Mouse (Mus musculus) hindbrain, embryonic 16.5 days (tissue): Measurements from ENCODE around the gene 3110040M04Rik. TPM values are rescaled to one million over a fixed set of nuclear protein-coding genes. Genes with fewer than 3 reads are reported as not detected.
"Not testable (repeated sequence)": the region's sequence is repeated elsewhere in the genome, so short reads cannot be mapped to it uniquely, and the experiment has no call there.

ENCODE experiments used
- ATAC-seq: fragments of 200-750 bp; cut with Nextera tagmentation; 2 replicates; pipeline ENCODE4 v1.8.0; 2017; ENCODE audit warnings: moderate TSS enrichment, moderate library complexity
- H3K27ac ChIP-seq: fragments of 300-500 bp; sonication (generic); 2 replicates; pipeline ENCODE4 v1.5.1; 2014; ENCODE audit warnings: low read depth, mild to moderate bottlenecking, control low read depth, low read length, moderate library complexity
- H3K27me3 ChIP-seq: fragments of 300-500 bp; sonication (generic); replicated peaks from 2 replicates; pipeline ENCODE4 v1.6.1; 2014; ENCODE audit warnings: low read length; ENCODE audit not compliant: control insufficient read depth, insufficient read depth
- H3K36me3 ChIP-seq: fragments of 300-500 bp; sonication (generic); 2 replicates; pipeline ENCODE4 v1.6.1; 2014; ENCODE audit warnings: mild to moderate bottlenecking, low read length, moderate library complexity, mixed read lengths; ENCODE audit not compliant: control insufficient read depth, insufficient read depth
- H3K4me1 ChIP-seq: fragments of 300-500 bp; sonication (generic); 2 replicates; pipeline ENCODE4 v1.6.1; 2014; ENCODE audit warnings: low read depth, low read length; ENCODE audit not compliant: control insufficient read depth, insufficient read depth
- H3K4me2 ChIP-seq: fragments of 300-500 bp; sonication (generic); 2 replicates; pipeline ENCODE4 v1.6.1; 2014; ENCODE audit warnings: mild to moderate bottlenecking, low read length, control low read depth, moderate library complexity
- H3K4me3 ChIP-seq: fragments of 300-500 bp; sonication (generic); 2 replicates; pipeline ENCODE4 v1.5.1; 2014; ENCODE audit warnings: mild to moderate bottlenecking, low read length, control low read depth, moderate library complexity
- H3K9ac ChIP-seq: fragments of 300-500 bp; sonication (generic); 2 replicates; pipeline ENCODE4 v1.6.1; 2014; ENCODE audit warnings: low read depth, mild to moderate bottlenecking, control low read depth, low read length, moderate library complexity
- H3K9me3 ChIP-seq: fragments of 300-500 bp; sonication (generic); 2 replicates; pipeline ENCODE4 v1.6.1; 2014; ENCODE audit warnings: mild to moderate bottlenecking, low read length, moderate library complexity; ENCODE audit not compliant: control insufficient read depth
- WGBS: fragments of 180-500 bp; shearing (Covaris S2); extraction: QIAGEN DNeasy Blood & Tissue Kit; methylation state at CpG from one replicate; pipeline ENCODE4 v1.1.7; 2014; 5-methylcytosine and 5-hydroxymethylcytosine counted together
- polyA plus RNA-seq: library from polyadenylated mRNA; unstranded; fragments of >200 nt; fragmentation: Nextera tagmentation; extraction: Ambion mirVana; gene quantifications from 2 replicates; pipeline ENCODE4 v1.2.1, GENCODE M21; 2015

3110040M04Rik gene
- polyA plus RNA-seq, 1 experiment from 2014 or later: not detected

DNA sequence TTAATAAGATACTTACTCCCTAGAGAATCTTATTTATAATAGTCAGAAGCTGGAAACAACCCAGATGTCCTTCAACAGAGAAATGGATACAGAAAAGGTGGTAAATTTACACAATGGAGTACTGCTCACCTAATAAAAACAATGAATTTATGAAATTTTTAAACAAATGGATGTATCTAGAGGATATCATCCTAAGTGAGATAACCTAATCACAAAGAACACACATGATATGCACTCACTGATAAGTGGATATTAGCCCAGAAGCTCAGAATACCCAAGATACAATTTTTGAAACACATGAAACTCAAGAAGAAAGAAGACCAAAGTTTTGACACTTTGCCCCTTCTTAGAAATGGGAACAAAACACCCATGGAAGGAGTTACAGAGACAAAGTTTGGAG, 5.0 kb downstream of the 3110040M04Rik start:
- H3K4me1 ChIP-seq, H3K27ac ChIP-seq, H3K4me2 ChIP-seq, H3K4me3 ChIP-seq, ATAC-seq, H3K9ac ChIP-seq, H3K9me3 ChIP-seq, H3K36me3 ChIP-seq, H3K27me3 ChIP-seq: not testable (repeated sequence)

DNA sequence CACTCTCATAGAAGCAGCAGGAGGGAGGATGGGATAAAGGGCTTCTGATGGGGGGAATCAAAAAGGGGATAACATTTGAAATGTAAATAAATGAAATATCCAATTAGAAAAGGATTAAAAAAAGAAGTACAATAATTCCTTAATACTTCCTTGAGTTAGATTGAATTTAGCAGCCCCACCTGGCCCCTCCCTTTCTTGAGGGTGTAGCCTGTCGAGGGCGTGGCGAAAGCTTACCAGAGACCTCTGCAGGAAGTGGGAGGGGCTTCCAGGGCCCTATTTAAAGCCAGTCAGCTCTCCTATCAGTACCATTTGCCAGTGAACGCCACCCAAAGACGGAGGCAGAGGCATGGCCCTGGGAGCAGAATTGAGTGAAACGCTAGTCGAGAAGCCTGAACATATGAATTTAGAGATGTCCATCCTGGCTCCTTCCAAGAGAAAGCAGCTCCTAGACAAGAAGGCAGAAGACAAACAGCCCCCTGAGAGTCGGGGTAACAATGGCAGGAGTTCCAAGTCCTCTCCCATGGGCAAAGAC, 6.0 kb downstream of the 3110040M04Rik start, which contains the start of gene Gm47996:
Gene Gm47996, plus strand, starts transcription at position 308 of the 532 bp plus-strand sequence.
- 93% methylated on average over 4 of the region's 8 CpGs for WGBS
- H3K36me3 ChIP-seq, H3K4me3 ChIP-seq, ATAC-seq, H3K9me3 ChIP-seq, H3K4me1 ChIP-seq, H3K4me2 ChIP-seq, H3K9ac ChIP-seq, H3K27me3 ChIP-seq, H3K27ac ChIP-seq: not testable (repeated sequence)

DNA sequence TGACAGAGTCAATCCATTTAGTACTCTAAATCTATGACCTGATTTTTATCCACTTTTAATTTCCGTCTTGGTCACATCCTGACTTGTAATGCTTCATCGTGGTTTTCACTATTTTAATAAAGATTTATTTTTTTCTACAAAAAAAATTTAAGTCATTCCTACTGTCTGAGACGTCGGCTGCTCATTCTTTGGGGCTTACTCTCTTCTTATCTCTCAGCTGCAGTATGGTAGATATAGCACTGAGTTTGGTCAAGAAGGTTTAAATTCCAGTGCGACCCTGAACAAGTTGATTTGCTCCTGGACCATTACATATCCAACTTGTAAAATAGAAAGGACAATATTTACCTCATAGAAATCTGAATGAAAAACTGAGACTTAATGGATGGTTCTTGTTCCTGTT, 7.7 kb downstream of the 3110040M04Rik start:
- H3K4me3 ChIP-seq, H3K4me1 ChIP-seq, H3K36me3 ChIP-seq, H3K9me3 ChIP-seq, H3K27me3 ChIP-seq, H3K4me2 ChIP-seq, H3K27ac ChIP-seq, H3K9ac ChIP-seq, ATAC-seq: not testable (repeated sequence)
- WGBS: 95% methylated on average over 5 of the region's 5 CpGs

- no peak overlapping the region for H3K27ac ChIP-seq
- no peak overlapping the region for H3K4me3 ChIP-seq
- H3K4me2 ChIP-seq: no peak overlapping the region
- 75% methylated on average over 2 of the region's 2 CpGs for WGBS
- H3K9me3 ChIP-seq: no peaks in the 10 kb centered on the region
- no peaks in the 10 kb centered on the region for H3K27me3 ChIP-seq
- H3K9ac ChIP-seq: no peak overlapping the region
- no peaks in the 10 kb centered on the region for H3K4me1 ChIP-seq
- no peak for ATAC-seq
- H3K36me3 ChIP-seq: no peaks in the 10 kb centered on the region
Observed at GRCm38 (mm10) chr1:151214862-151215261, 10.9 kb downstream of the 3110040M04Rik start.

DNA sequence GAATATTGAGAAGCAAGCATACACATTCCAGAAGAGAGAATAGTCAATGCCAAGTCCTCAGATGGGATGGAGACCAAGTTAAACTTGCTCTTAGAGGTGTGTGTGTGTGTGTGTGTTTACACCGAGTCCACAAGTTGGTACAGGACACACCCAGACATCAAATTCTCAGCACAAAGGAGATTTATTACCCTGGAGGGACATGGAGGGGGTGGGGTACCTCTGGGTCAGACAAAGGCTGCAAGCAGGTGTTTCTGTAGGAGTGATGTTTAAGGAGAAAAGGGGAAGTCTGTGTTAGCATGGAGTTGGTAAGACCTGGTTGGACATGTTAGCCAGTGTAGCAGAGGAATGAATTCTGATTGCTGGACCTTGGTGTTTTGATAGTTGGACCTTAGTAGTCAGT, 12.1 kb downstream of the 3110040M04Rik start:
- Histone ChIP-seq H3K4me2 (no peak overlapping the region), H3K36me3 (no peaks in the 10 kb centered on the region), H3K27ac (no peak overlapping the region), H3K4me1 (no peaks in the 10 kb centered on the region), H3K9me3 (no peaks in the 10 kb centered on the region), H3K9ac (no peak overlapping the region), H3K4me3 (no peak overlapping the region), H3K27me3 (no peaks in the 10 kb centered on the region)
- 68% methylated on average over 1 of the region's 1 CpGs for whole genome bisulfite sequencing
- ATAC-seq: no peak

DNA sequence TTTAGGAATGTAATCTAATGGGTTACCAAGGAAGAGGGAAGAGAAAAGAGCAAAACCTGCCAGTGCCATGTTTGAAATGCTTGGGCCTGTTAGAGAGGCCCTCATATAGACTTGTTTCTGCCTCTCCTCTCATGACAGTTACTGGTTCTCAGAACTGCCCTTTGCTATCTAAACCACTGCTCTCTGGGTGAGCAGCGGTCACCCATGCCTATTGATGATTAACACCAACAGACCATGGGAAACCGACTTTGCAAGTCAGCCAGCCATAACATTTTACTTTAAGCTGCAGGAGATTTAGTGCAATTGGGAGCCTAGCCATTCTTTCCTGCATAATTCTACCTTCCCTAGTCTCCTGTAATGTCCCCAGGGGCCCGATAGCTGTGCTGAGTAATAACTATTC, 12.5 kb downstream of the 3110040M04Rik start:
- Histone ChIP-seq H3K4me1 (no peaks in the 10 kb centered on the region), H3K27me3 (no peaks in the 10 kb centered on the region), H3K9me3 (no peaks in the 10 kb centered on the region), H3K9ac (no peak overlapping the region), H3K4me2 (no peak overlapping the region), H3K36me3 (no peaks in the 10 kb centered on the region), H3K27ac (no peak overlapping the region), H3K4me3 (no peak overlapping the region)
- no peak for ATAC-seq
- 59% methylated on average over 3 of the region's 3 CpGs for WGBS

DNA sequence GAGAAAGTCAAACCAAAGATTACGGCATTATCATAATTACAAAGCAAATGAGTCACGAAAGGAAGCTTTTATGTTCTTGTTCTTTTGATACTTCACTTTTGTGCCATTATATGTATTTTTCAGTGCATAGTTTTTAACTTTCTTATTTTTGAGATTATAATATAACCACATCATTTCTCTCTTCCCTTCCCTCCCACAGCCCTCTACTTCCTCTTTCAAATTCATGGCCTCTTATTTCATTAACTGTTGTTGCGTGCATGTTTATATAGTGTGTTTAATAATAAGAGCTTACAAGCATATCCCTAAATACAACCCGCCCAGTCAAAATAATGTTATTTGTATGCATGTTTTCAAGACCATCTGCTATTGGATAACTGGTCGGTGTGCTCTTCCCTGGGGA, 15.1 kb downstream of the 3110040M04Rik start:
- Histone ChIP-seq H3K4me2 (no peak overlapping the region), H3K27me3 (no peaks in the 10 kb centered on the region), H3K4me1 (no peaks in the 10 kb centered on the region), H3K4me3 (no peak overlapping the region), H3K36me3 (no peaks in the 10 kb centered on the region), H3K9ac (no peak overlapping the region), H3K9me3 (no peaks in the 10 kb centered on the region), H3K27ac (no peak overlapping the region)
- 93% methylated on average over 5 of the region's 5 CpGs for WGBS
- ATAC-seq: no peak

DNA sequence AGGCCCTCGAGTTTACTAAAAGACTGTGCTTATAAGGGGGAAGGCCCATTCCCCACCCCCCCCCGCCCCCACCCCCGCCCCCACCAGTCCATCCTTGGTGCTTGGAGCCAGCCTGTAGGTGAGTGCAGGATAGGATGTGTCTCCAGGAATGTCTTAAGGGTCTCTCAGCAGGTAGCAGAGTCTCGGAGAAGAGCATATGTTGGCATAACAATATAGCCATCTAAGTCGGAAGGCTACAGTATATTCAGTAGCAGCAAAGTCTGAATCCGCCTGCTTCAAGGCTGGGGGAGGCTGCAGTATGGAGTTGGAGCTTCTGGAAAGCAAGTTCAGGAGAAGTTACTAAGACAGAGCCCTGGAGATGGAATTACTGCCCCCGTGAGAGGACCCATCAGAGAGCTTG, 16.2 kb downstream of the 3110040M04Rik start:
- Histone ChIP-seq H3K9ac (no peak overlapping the region), H3K4me2 (no peak overlapping the region), H3K4me1 (no peaks in the 10 kb centered on the region), H3K4me3 (no peak overlapping the region), H3K9me3 (no peaks in the 10 kb centered on the region), H3K36me3 (no peaks in the 10 kb centered on the region), H3K27me3 (no peaks in the 10 kb centered on the region), H3K27ac (no peak overlapping the region)
- no peak for ATAC-seq
- 67% methylated on average over 7 of the region's 7 CpGs for WGBS

DNA sequence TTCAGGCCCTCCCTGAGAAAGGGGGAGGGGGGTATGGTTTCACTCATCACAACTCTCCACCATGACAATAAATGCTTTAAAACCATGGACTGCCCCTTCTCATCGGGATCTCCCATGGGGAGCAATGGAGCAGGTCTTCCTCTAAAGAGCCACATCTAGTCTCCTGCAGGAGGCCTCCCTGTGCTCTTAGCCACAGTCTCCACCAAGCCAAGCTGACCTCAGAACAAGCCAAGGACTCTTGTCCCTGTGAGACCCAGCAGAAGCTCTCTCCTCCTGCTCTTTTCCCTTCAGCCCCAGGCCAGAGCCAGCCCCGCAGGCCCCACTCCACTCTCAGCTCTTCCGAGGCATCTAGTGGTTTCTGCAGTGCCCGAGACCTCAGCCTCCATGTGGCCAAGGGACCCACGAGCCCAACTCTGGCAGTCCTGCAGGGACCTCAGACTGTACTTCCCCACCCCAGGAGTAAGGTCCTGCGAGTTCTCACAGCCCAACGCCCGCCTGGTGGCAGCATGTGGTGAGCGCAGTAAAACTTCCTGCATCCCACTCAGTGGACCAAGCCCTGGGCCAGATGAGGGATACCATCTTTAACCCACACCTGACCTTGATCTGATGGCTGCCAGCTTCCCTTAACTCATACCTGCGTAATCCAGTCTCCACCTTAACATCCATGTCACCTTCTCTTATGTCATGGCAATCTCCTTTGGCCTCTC, 18.8 kb downstream of the 3110040M04Rik start:
- H3K27me3 ChIP-seq: no peaks in the 10 kb centered on the region
- H3K4me3 ChIP-seq: no peak overlapping the region
- H3K9me3 ChIP-seq: no peaks in the 10 kb centered on the region
- H3K36me3 ChIP-seq: no peaks in the 10 kb centered on the region
- no peak overlapping the region for H3K27ac ChIP-seq
- H3K4me1 ChIP-seq: no peaks in the 10 kb centered on the region
- no peak overlapping the region for H3K9ac ChIP-seq
- no peak overlapping the region for H3K4me2 ChIP-seq
- WGBS: 95% methylated on average over 10 of the region's 10 CpGs
- ATAC-seq: no peak
